Mouse (Mus musculus): Measurements from ENCODE around the gene Gm5150.
"Not testable (repeated sequence)": the region's sequence is repeated elsewhere in the genome, so short reads cannot be mapped to it uniquely, and the experiment has no call there.

Gene Gm5150

GRCm38 (mm10) chr3:16006215-16006614 is at the start of gene Gm5150:
Gm5150 (minus strand) TSS chr3:16006437.
- no peak for DNase-seq (ENCODE audit: low spot score)

- not testable (repeated sequence) for DNase-seq (ENCODE audit: low spot score)
Measured at GRCm38 (mm10) chr3:16051736-16052135, 45.5 kb upstream of the Gm5150 start.

- DNase-seq (ENCODE audit: low spot score), result no peak
Measured at GRCm38 (mm10) chr3:16047288-16047687, 41.1 kb upstream of the Gm5150 start.

- no peak for DNase-seq (ENCODE audit: low spot score)
Measured at GRCm38 (mm10) chr3:16043315-16043714, 37.1 kb upstream of the Gm5150 start.

- DNase-seq (ENCODE audit: low spot score), result not testable (repeated sequence)
Measured at GRCm38 (mm10) chr3:16024988-16025387, 18.8 kb upstream of the Gm5150 start.

- no peak for DNase-seq (ENCODE audit: low spot score)
Measured at GRCm38 (mm10) chr3:16022214-16022613, 16.0 kb upstream of the Gm5150 start.

GRCm38 (mm10) chr3:16014456-16014855 is 8.2 kb upstream of the Gm5150 start:
- DNase-seq (ENCODE audit: low spot score), result not testable (repeated sequence)

GRCm38 (mm10) chr3:16007827-16008226 is 1.6 kb upstream of the Gm5150 start:
- no peak for DNase-seq (ENCODE audit: low spot score)

GRCm38 (mm10) chr3:16003890-16004633 is 2.2 kb downstream of the Gm5150 start:
- DNase-seq (ENCODE audit: low spot score), result no peak

- not testable (repeated sequence) for DNase-seq (ENCODE audit: low spot score)
Measured at GRCm38 (mm10) chr3:15999479-15999878, 6.8 kb downstream of the Gm5150 start.

GRCm38 (mm10) chr3:15982216-15982615 is 24.0 kb downstream of the Gm5150 start:
- DNase-seq (ENCODE audit: low spot score), result no peak

- no peak for DNase-seq (ENCODE audit: low spot score)
Measured at GRCm38 (mm10) chr3:15956921-15957320, 49.3 kb downstream of the Gm5150 start.
